In the genomic region with DNA sequence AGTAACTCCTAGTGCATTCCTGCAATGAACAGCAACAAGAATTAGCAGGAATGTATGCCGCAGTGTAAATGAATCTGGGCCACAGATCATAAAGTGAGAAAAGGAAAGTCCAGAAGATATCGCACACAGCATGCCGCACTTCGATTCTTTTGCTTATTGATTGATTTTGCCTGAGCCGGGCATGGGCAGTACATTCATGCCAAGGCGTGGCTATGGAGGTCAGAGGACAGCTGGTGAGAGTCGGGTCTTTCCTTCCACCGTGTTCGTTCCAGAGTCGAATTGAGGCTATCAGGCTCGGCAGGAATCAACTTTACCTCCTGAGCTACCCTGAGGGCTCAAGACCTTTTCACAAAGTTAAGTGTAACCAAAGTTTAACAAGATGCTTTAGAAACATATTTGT, we compare ENCODE assay signal across 35 mouse cellular contexts.
"Had no signal": no experiment of that assay in that cellular context is flagged by ENCODE, and none has a peak within 500 bp of the region (broad histone marks: within the 10 kb centered on the region; RNA-seq: fewer than 3 reads in every experiment).

No protein-coding gene starts in this region.

- H3K4me2 ChIP-seq: heart, embryonic 11.5 days; heart, embryonic 12.5 days; heart, embryonic 15.5 days; hindbrain, embryonic 12.5 days; hindbrain, embryonic 13.5 days; hindbrain, embryonic 14.5 days; hindbrain, embryonic 15.5 days; intestine, embryonic 15.5 days; kidney, embryonic 15.5 days had no signal

- H3K9me3 ChIP-seq: heart, embryonic 10.5 days; heart, embryonic 12.5 days; heart, embryonic 13.5 days; heart, embryonic 15.5 days; hindbrain, embryonic 10.5 days; hindbrain, embryonic 12.5 days; hindbrain, embryonic 13.5 days; hindbrain, embryonic 15.5 days; intestine, embryonic 15.5 days; kidney, embryonic 15.5 days had no signal

- H3K4me3 ChIP-seq: heart, embryonic 10.5 days; heart, embryonic 12.5 days; heart, embryonic 13.5 days; heart, embryonic 15.5 days; hindbrain, embryonic 10.5 days; hindbrain, embryonic 12.5 days; hindbrain, embryonic 13.5 days; hindbrain, embryonic 15.5 days; intestine, embryonic 15.5 days; kidney, embryonic 15.5 days; layer of hippocampus, adult 2 months had no signal

- H3K9ac ChIP-seq: heart, embryonic 12.5 days; heart, embryonic 15.5 days; hindbrain, embryonic 12.5 days; hindbrain, embryonic 13.5 days; hindbrain, embryonic 14.5 days; hindbrain, embryonic 15.5 days; intestine, embryonic 15.5 days; kidney, embryonic 15.5 days had no signal

- H3K36me3 ChIP-seq: heart, embryonic 10.5 days; heart, embryonic 12.5 days; heart, embryonic 13.5 days; heart, embryonic 15.5 days; hindbrain, embryonic 10.5 days; hindbrain, embryonic 12.5 days; hindbrain, embryonic 13.5 days; hindbrain, embryonic 15.5 days; intestine, embryonic 15.5 days; kidney, embryonic 15.5 days had no signal

- H3K27me3 ChIP-seq: heart, embryonic 12.5 days; heart, embryonic 13.5 days; heart, embryonic 15.5 days; hindbrain, embryonic 12.5 days; hindbrain, embryonic 13.5 days; hindbrain, embryonic 15.5 days; intestine, embryonic 15.5 days; kidney, embryonic 15.5 days had no signal

- H3K27ac ChIP-seq: hindbrain, embryonic 12.5 days; hindbrain, embryonic 13.5 days; hindbrain, embryonic 14.5 days; hindbrain, embryonic 15.5 days; hindbrain, postnatal 0 days; intestine, embryonic 15.5 days; kidney, postnatal 0 days; layer of hippocampus, adult 2 months had no signal

- DNase-seq: heart, postnatal 10 days; heart, postnatal 14 days; heart, postnatal 36 days; heart, postnatal 4 days; kidney, adult 11 months; kidney, adult 18-20 months; kidney, adult 2 months; kidney, adult 8-10 months; kidney, adult 9 months; kidney, postnatal 10 days; kidney, postnatal 14 days; kidney, postnatal 25 days; kidney, postnatal 36 days; kidney, postnatal 4 days; layer of hippocampus, adult 9-11 months; layer of hippocampus, postnatal 36 days had no signal

- ATAC-seq: hindbrain, embryonic 16.5 days; hindbrain, postnatal 0 days; inflammation-experienced regulatory T-cells, adult 6 months; intestine, embryonic 15.5 days; intestine, embryonic 16.5 days; intestine, postnatal 0 days had no signal
